16 mouse cellular contexts compared by ENCODE assay signal in genomic region chr9:68815877-68816276, GRCm38 (mm10).
"Had no signal": no experiment of that assay in that cellular context is flagged by ENCODE, and none has a peak within 500 bp of the region (broad histone marks: within the 10 kb centered on the region; RNA-seq: fewer than 3 reads in every experiment).

No protein-coding gene starts in this region.

- DNase-seq: retina, postnatal 1 day; right cerebral cortex, adult 18-20 months; right cerebral cortex, postnatal 14 days; right cerebral cortex, postnatal 25 days; right cerebral cortex, postnatal 4 days; spleen, adult 18-20 months; thymus, adult 18-20 months; thymus, adult 2 months; thymus, postnatal 14 days; thymus, postnatal 25 days; thymus, postnatal 36 days; thymus, postnatal 4 days had no signal

- H3K9ac ChIP-seq: neural tube, embryonic 13.5 days; neural tube, embryonic 15.5 days; stomach, embryonic 15.5 days had no signal

- H3K4me3 ChIP-seq: neural tube, embryonic 13.5 days; neural tube, embryonic 15.5 days; stomach, embryonic 15.5 days had no signal

- H3K27ac ChIP-seq: neural tube, embryonic 13.5 days; neural tube, embryonic 15.5 days; stomach, embryonic 15.5 days; stomach, postnatal 0 days had no signal

- H3K4me2 ChIP-seq: neural tube, embryonic 13.5 days; neural tube, embryonic 15.5 days; stomach, embryonic 15.5 days had no signal

- H3K36me3 ChIP-seq: neural tube, embryonic 13.5 days; neural tube, embryonic 15.5 days; stomach, embryonic 15.5 days had no signal

- H3K27me3 ChIP-seq: neural tube, embryonic 13.5 days; neural tube, embryonic 15.5 days; stomach, embryonic 15.5 days had no signal

- H3K9me3 ChIP-seq: neural tube, embryonic 13.5 days; neural tube, embryonic 15.5 days; stomach, embryonic 15.5 days had no signal
